Mouse (Mus musculus): ENCODE data around the gene Ankfn1. TPM values are rescaled to one million over a fixed set of nuclear protein-coding genes. Genes with fewer than 3 reads are reported as not detected.

Ankfn1 gene
- total RNA-seq, 2 experiments from 2014 or later, result 0.10 TPM; not detected in 1

- DNase-seq, result no peak
These were observed 187.1 kb downstream of the Ankfn1 start for GRCm38 (mm10) chr11:89590273-89590874.

GRCm38 (mm10) chr11:89586341-89586740 lies 191.1 kb downstream of the Ankfn1 start:
- DNase-seq, result no peak
- intact Hi-C loops (cut with DNase I), result no loop called here

More at GRCm38 (mm10) chr11:89590273-89590874, 187.1 kb downstream of the Ankfn1 start:
- intact Hi-C loops (cut with DNase I), result no loop called here

GRCm38 (mm10) chr11:89579826-89580225 lies 197.6 kb downstream of the Ankfn1 start:
- DNase-seq, result peak in 1 of 2 experiments; percentile 22
- intact Hi-C loops (cut with DNase I), result no loop called here

- intact Hi-C loops (cut with DNase I), result no loop called here
- DNase-seq, result no peak
These were observed 198.3 kb downstream of the Ankfn1 start for GRCm38 (mm10) chr11:89579111-89579510.

GRCm38 (mm10) chr11:89574269-89574838 lies 203.1 kb downstream of the Ankfn1 start:
- intact Hi-C loops (cut with DNase I), result no loop called here
- DNase-seq, result no peak

- DNase-seq, result no peak
- intact Hi-C loops (cut with DNase I), result no loop called here
These were observed 207.9 kb downstream of the Ankfn1 start for GRCm38 (mm10) chr11:89569391-89570145.

GRCm38 (mm10) chr11:89568246-89568645 lies 209.2 kb downstream of the Ankfn1 start:
- intact Hi-C loops (cut with DNase I), result no loop called here
- no peak for DNase-seq

- intact Hi-C loops (cut with DNase I), result no loop called here
- DNase-seq, result no peak
These were observed 226.0 kb downstream of the Ankfn1 start for GRCm38 (mm10) chr11:89551441-89551840.

GRCm38 (mm10) chr11:89550921-89551320 lies 226.5 kb downstream of the Ankfn1 start:
- intact Hi-C loops (cut with DNase I), result no loop called here
- DNase-seq, result no peak

- DNase-seq, result no peak
- intact Hi-C loops (cut with DNase I), result loop anchor here (10.0 kb wide), 2 partner anchors 176 to 376 kb away; no protein-coding TSS in a partner anchor
These were observed 228.7 kb downstream of the Ankfn1 start for GRCm38 (mm10) chr11:89548786-89549185.

GRCm38 (mm10) chr11:89546164-89546563 lies 231.3 kb downstream of the Ankfn1 start:
- DNase-seq, result no peak
- intact Hi-C loops (cut with DNase I), result loop anchor here (10.0 kb wide), 2 partner anchors 179 to 379 kb away; no protein-coding TSS in a partner anchor

- intact Hi-C loops (cut with DNase I), result loop anchor here (10.0 kb wide), 2 partner anchors 180 to 380 kb away; no protein-coding TSS in a partner anchor
- peak in 1 of 2 experiments; percentile 16 for DNase-seq
These were observed 232.3 kb downstream of the Ankfn1 start for GRCm38 (mm10) chr11:89544856-89545817.

GRCm38 (mm10) chr11:89538376-89538775 lies 239.1 kb downstream of the Ankfn1 start:
- intact Hi-C loops (cut with DNase I), result no loop called here
- no peak for DNase-seq

- intact Hi-C loops (cut with DNase I), result no loop called here
- no peak for DNase-seq
These were observed 249.5 kb downstream of the Ankfn1 start for GRCm38 (mm10) chr11:89527800-89528430.

GRCm38 (mm10) chr11:89515501-89515901 lies 262.0 kb downstream of the Ankfn1 start:
- intact Hi-C loops (cut with DNase I), result no loop called here
- DNase-seq, result no peak

GRCm38 (mm10) chr11:89508675-89509324 lies 268.7 kb downstream of the Ankfn1 start:
- intact Hi-C loops (cut with DNase I), result no loop called here
- DNase-seq, result no peak

- intact Hi-C loops (cut with DNase I), result no loop called here
- no peak for DNase-seq
These were observed 270.7 kb downstream of the Ankfn1 start for GRCm38 (mm10) chr11:89506595-89507245.

- no peak for DNase-seq
- intact Hi-C loops (cut with DNase I), result no loop called here
These were observed 272.4 kb downstream of the Ankfn1 start for GRCm38 (mm10) chr11:89505046-89505445.

- DNase-seq, result no peak
- intact Hi-C loops (cut with DNase I), result no loop called here
These were observed 275.7 kb downstream of the Ankfn1 start for GRCm38 (mm10) chr11:89501796-89502195.

Measured in gastrocnemius, postnatal 36 days (tissue).